Mouse (Mus musculus): ENCODE results near the gene Gemin5.
"Not testable (repeated sequence)": the region's sequence is repeated elsewhere in the genome, so short reads cannot be mapped to it uniquely, and the experiment has no call there.

Gene Gemin5

DNA sequence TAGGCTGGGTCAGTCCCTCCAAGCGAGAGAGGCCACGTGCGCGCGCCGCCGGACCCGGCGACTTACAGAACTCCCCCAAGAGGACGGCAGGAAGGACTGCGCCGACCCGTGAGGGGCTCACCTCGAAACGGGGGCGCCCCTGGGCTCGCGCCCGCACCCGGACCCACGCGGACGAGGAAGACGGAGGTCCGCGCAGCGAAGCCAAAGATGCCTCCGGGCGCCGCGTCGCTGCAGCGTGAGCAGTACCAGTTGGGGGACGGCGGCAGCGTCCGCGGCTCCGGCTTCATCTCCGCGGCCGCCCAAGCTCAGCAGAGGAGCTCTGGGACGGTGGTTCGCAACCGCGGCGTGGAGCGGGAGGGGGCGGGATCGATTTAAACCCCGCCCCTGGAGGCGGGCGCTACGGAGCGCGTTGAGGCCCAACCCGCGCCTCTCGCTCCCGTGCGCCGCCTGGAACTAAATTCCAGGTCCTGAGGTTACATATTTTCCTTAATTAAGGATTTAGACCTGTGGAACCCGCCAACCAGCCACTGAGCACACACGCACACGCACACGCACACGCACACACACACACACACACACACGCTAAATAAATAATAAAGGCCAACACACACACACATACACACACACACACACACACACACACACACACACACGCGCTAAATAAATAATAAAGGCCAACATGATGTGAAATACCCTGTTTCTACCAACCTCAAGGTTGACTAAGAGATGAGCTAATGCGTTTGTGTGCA lies at the start of gene Gemin5:
Gemin5 (minus strand) TSS at position 373 of the 749 bp plus-strand sequence.
- peak; percentile 95 for DNase-seq (ENCODE audit: low read depth, low spot score)

DNA sequence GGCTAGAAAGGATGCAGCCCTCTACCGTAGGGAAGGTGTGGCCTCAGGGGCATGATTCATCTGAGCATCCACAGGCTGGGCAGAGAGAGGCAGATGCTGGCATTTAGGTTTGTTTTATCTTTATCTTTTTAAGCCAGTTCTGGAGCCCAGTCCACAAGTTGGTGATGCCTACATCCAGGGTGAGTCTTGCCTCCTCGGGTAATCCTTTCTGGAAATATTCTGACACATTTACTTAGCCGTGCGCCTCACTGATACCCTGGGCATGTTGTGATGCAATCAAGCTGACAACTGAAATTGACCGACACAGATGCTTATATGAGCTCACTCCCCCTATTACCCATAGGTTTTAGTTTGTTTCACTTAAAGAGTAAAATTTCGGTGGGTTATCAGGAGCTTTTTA lies 48.5 kb upstream of the Gemin5 start:
- DNase-seq (ENCODE audit: low read depth, low spot score) = no peak

DNA sequence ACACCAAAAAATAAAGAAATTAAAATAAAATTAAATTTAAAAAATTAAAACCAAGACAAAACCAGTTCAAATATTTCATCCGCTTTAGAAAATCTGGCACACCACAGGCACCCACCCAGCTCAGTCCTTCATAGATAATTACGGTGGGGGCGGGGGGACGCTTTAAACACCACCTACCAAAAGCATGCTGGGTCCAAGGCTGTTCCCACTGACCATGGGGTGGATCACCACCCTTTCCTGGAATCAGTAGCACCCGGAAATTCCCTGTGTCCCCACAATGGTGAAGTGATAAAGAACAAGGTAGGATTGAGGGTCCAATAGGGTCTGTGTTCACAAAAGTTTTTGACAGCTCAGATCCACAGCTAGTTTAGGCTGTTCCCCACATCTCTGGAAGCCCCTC lies 47.5 kb upstream of the Gemin5 start:
- DNase-seq (ENCODE audit: low read depth, low spot score) = no peak

DNA sequence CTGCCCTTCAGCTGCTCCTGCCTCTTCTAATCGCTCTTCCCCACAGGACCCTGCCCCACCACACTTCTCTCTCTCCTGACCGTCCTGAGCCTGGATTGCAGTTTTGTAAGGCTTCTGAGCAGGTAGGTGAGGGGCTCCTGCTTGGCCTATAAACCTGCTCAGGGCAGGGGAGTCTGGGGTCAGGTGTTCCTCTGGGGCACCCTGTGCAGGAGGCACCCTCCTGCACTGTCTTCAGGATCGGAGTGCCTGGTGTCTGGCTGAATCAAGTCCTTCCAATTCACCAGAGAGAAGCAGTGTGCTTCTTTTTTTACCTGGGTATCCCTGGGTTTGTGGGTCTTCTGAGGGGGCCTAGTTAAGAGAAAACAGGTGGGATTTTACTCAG lies 46.7 kb upstream of the Gemin5 start:
- DNase-seq (ENCODE audit: low read depth, low spot score) = not testable (repeated sequence)

DNA sequence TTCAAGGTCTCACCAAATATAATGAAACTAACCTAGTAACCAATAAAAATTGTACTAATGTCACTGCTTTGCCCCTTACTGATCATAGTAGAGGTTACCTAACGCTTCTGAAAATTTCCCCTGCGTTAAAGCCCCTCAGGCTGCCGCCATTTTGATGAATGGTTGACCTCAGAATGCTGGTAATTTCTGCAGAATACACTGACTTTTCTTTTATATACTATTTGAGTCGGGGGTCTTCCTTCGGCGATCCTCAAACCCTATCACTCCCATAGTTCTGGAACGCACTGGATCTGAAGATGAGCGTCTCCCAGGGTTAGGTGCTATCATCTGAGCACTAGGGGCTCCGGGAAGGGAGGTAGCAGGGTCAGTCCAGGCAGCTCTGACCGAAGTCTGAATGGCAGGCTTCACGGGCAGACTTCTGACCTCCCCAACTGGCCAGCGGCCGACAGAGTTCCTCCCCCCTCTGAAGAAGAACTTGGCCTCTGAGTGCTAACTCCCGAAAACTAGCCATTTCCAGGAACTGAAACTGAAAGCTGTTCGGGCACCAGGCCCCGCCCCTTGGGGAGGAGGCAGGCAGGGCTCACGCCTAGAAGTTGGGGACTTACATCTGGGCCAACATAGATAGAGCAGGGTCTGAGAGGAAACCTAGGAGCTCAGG lies 46.2 kb upstream of the Gemin5 start:
- DNase-seq (ENCODE audit: low read depth, low spot score) = peak; percentile 74

DNA sequence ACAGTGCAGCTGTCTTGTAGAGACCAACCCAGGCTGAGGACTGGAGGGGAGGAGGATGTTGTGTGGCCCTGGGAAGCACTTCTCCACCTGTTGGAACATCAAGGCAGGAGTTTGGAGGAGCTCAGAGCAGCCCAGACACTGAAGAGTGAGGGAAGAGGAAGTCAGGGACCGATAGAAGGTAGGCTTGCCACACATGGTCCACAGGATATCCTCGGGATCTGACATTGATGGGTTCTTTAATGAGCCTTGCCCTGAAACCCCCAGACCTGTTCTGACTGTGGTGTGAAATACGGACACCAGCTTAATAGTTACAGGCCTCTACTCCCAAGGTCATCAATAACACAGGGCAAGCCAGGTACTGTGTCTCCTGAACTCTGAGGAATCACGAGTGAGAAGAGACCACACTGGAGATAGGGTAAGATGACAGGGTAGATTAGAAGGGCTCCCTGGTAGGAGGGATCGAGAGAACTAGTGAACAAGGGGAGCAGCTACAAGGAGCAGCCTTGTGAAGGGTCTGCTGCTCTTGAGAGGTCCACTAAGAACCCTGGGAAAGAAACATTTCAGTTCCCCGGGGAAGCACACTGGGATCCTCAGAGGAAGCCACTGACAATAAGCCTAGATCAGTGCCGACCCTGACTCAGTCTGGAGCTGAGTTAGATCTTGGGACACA lies 45.5 kb upstream of the Gemin5 start:
- no peak for DNase-seq (ENCODE audit: low read depth, low spot score)

DNA sequence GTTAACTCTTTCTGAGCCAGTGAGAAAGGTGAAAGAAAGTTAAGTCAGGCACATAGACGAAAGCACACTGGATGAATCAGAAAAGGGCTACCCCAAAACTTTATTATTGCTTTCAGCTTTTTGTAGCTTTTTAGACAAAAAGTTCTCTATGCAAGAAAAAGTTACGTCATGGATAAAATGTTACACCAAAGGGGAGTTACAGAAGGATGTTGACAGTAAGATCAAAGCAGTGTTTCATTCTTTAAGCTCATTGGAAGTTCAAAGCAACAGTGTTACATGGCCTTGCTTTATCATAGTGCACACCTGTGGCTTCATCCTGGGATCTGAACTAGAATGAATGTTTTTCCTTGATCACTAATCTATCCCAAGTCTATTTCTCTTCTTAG lies 43.3 kb upstream of the Gemin5 start:
- DNase-seq (ENCODE audit: low read depth, low spot score) = no peak

DNA sequence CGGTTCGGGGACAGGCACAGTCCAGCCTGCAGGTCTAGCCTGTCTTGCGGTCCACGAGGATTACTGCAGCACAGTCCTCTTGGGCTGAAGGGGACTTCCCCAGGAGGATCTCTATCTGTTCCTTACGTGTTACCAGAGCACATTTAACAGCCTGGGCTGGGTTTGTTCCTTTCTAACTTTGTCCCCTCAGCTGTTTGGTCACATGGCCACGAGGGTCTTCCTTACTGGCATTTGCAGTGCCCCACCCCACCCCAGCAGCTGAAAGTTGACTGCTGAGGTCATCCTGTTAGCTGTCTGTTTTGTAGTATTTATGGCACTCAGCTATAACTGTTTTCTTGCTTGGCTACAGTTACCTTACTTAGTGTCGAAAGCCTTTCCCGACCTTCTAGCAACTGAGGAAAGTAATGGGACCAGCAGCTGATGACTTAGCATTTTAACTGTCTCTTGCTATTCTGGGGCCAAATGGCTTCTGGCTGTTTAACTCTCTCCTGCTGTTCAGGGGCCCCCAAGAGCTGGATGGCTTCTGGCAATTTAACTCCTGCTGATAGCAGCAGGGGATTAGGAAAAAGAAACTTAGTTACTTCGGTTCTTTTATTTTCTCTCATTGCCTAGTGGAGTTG lies 42.8 kb upstream of the Gemin5 start:
- peak; percentile 28 for DNase-seq (ENCODE audit: low read depth, low spot score)

DNA sequence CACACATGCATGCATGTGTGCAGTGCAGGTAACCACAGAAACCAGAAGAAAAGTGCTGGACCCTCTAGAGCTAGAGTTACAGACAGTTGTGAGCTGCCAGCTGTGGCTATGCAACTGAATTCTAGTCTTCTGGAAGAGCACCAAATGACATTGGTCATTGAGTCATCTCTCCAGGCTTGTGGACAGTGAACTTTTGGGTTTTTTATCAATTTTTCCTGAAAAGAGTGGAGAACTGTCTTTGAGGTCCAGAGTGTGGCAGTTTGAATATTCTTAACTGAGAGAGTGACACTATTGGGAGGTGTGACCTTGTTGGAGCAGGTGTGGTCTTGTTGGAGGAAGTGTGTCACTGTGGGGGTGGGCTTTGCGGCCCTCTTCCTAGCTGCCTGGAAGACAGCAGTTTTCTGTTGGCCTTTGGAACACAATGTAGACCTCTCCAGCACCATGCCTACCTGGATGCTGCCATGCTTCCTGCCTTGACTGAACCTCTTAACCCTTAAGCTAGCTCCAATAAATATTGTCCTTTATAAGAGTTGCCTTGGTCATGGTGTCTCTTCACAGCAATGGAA lies 42.1 kb upstream of the Gemin5 start:
- no peak for DNase-seq (ENCODE audit: low read depth, low spot score)

DNA sequence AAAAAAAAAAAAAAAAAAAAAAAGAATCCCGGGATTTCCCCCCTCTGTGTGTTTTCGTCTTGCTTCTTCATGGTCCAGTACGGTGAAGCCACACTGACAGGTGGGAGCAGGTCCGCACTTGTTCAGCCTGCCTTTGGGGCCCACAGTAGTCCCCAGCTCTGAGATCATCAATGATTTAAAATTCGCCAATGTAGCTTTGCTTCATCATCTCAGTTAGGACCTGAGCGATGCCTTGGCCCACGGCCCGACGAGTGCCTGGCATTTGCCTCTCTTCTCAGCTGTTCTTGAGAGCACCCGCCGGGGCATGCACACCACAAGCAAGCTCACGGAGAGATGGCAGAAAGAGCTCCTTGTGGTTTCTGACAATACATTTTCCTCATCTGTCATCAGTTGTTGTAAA lies 32.7 kb upstream of the Gemin5 start:
- no peak for DNase-seq (ENCODE audit: low read depth, low spot score)

DNA sequence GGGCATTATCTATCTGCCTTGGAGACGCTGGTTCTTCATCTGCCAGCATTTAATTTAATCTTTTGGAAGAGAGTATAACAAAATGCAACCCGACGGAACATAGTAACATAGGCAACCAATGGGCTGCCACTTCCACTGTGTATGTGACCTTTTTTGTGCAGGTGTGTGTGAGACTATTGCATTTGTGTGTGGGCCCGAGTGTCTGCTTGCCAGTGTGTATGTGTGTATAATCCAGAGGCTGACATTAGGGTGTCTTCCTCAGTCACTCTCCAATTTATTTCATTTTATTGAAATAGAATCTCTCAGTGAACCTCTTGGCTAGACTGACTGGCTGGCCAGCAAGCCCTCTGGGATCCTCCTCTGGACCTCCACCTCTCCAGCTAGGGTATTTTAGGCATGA lies 31.9 kb upstream of the Gemin5 start:
- DNase-seq (ENCODE audit: low read depth, low spot score) = no peak

DNA sequence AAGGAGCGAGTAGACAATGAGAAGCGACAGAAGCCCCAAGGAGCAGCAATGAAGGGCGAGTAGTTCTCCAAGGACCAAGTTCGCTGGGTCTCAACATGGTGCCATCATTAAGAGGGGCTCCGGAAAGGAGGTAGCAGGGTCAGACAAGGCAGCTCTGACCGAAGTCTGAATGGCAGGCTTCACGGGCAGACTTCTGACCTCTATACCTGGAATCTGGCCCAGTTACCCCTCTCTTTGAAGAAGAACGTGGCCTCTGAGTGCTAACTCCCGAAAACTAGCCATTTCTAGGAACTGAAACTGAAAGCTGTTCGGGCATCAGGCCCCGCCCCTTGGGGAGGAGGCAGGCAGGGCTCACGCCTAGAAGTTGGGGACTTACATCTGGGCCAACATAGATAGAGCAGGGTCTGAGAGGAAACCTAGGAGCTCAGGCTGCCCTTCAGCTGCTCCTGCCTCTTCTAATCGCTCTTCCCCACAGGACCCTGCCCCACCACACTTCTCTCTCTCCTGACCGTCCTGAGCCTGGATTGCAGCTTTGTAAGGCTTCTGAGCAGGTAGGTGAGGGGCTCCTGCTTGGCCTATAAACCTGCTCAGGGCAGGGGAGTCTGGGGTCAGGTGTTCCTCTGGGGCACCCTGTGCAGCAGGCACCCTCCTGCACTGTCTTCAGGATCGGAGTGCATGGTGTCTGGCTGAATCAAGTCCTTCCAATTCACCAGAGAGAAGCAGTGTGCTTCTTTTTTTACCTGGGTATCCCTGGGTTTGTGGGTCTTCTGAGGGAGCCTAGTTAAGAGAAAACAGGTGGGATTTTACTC lies 31.1 kb upstream of the Gemin5 start, which contains the start of the genes Igtp and Irgm2:
Igtp (plus strand) TSS at position 328 of the 809 bp plus-strand sequence.
Irgm2 (plus strand) TSS at position 390 of the 809 bp plus-strand sequence.
- DNase-seq (ENCODE audit: low read depth, low spot score) = not testable (repeated sequence)

DNA sequence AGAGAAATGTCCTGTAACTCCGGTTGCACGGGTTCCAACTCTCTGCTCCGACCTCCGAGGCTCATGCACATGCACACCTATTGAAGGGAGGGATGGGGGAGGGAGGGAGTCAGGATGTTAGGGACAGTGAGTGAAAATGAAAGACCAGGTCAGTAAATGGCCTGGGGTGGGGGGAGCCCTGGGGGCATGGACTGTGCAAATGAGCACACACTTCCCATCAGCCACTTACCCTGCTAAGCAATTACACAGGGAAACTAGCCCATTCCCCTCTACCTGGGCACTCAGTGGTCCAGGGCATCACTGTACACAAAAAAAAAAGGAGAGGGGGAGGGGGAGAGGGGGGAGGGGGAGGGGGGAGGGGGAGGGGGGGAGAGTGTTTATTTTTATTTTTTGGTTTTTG lies 30.3 kb upstream of the Gemin5 start:
- no peak for DNase-seq (ENCODE audit: low read depth, low spot score)

DNA sequence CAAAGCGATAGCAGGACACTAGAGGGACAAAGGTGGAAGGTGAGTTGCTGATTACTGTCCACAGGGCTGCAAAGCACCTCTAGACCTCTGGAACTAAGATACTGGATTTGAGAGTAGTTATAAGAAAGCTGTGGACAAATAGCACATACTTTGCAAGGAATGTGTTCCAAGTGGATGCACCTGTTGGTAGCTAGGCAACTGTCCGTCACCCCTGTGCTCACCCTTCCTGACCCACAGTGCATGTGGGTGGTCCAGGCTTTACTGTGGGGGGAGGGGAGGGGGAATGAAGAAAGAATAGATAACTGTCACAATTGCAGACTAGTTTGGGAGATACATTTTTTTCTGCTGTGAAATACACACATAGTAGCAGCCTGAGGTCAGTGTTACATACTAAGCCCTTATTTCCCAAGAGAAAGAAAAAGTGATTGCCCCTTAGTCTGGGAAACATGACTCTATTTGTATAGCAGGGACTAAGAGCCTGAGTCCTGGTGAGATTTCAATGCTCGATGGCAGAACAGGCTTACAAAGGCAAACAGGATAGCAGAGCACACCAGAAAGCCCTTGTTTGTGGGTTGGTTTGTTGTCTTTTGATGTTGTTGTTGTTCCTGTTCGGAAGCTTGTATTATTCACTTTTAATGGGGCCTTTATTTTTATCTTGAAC lies 25.7 kb upstream of the Gemin5 start:
- no peak for DNase-seq (ENCODE audit: low read depth, low spot score)

DNA sequence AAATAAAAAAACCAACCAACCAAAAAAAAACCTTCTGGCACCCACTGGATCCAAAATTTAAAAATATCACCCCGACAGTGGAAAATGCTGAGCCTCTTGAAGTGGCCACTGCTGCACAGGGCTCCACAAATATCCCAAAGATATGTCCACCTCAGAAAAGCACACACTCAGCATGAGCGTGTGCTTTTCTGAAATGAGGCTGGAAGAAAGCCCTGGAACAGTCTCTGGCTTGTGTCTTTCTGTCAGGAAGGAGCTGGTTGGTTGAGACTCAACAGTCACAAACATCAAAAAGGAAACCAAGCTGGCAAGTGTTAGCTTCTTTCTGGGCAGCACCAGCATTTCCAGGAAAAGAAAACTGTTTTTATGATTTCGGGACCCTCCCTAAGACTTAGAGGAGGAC lies 25.0 kb upstream of the Gemin5 start:
- DNase-seq (ENCODE audit: low read depth, low spot score) = no peak

DNA sequence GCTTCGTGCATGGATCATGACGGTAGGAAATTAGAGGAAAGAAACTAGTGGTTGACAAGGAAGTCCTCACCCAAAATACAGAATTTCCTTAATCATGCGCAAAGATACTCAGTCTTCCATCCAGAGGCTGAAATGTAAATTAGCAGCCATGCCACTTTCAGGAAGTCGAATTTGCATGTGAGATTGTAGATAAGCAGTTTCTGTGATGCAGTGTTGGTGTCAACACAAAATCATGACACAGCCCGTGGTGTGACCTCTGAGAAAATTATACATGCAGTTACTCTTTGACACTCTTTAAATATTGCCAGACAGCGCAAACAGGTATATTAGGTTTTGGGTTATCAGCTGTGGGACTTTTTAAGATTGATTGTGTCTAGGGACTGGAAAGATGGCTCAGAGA lies 21.3 kb upstream of the Gemin5 start:
- no peak for DNase-seq (ENCODE audit: low read depth, low spot score)

DNA sequence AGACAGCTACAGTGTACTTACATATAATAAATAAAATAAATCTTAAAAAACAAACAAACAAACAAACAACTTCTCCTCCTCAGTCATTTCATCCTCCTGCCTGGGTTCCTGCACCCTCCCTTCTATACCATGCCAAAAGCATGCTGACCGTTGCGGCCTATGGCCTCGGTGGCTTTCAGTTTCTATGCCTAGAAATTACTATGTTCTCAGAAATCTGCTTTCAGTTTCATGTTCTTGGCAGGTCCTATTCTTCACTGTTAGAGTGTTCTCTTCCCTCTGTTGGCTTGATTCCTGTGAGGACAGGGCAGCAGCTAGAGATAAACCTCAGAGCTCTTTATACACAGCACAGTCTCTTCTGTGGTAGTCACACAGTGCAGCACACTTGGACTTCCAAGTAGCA lies 15.2 kb upstream of the Gemin5 start:
- no peak for DNase-seq (ENCODE audit: low read depth, low spot score)

DNA sequence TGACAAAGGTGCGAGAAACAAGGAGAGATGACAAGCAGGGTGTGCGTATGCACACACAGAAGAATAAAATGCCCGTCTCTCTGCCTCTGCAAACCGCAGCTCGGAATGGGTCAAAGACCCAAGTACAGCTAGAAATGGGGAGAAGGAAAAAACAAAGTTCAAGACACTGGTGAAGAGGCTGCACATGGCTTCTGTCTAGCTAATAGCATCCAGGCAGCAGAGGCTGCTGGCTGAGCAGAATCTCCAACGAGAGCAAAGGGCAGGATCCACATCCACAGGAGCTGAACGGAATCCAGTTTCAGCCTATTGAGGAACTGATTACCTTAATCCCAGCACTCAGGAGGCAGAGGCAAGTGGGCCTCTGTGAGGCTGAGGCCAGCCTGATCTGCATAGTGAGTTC lies 12.4 kb upstream of the Gemin5 start:
- DNase-seq (ENCODE audit: low read depth, low spot score) = no peak

DNA sequence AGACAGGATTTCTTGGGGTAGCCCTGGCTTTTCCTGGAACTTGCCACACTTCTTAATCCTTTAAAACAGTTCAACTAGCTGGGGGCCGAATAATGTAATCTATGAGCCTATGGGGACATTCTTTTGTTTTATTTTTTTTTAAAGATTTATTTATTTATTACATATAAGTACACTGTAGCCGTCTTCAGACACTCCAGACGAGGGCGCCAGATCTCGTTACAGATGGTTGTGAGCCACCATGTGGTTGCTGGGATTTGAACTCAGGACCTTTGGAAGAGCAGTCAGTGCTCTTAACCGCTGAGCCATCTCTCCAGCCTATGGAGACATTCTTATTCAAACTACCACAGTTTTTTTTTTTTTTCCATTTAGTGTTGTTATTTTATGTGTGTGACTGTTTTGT lies 11.6 kb upstream of the Gemin5 start:
- DNase-seq (ENCODE audit: low read depth, low spot score) = not testable (repeated sequence)

DNA sequence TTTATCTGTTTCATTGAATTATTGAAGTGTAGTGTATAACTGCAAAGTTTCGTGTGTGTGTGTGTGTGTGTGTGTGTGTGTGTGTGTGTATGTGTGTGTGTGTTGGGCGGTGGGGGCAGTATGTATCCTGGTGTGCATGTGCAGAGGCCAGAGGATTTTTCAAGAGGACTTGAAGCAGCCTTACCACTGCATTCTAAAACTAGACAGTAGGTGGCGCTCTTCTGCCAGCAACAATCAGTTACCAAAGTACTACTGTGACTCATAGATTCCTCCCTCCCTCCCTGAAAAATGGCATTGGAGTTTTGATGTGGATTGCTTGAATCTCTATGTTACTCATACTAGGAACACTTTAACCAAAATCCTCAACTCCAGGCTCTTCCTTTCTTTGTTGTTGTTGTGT lies 11.2 kb upstream of the Gemin5 start:
- peak; percentile 90 for DNase-seq (ENCODE audit: low read depth, low spot score)

Data from ZHBTc4 (cell line).